Mouse (Mus musculus): ENCODE data around the gene Rp2. TPM values are rescaled to one million over a fixed set of nuclear protein-coding genes. Genes with fewer than 3 reads are reported as not detected.

The Rp2 gene
- total RNA-seq (2023) = 62.8 and 62.9 TPM in 2 replicates

DNA sequence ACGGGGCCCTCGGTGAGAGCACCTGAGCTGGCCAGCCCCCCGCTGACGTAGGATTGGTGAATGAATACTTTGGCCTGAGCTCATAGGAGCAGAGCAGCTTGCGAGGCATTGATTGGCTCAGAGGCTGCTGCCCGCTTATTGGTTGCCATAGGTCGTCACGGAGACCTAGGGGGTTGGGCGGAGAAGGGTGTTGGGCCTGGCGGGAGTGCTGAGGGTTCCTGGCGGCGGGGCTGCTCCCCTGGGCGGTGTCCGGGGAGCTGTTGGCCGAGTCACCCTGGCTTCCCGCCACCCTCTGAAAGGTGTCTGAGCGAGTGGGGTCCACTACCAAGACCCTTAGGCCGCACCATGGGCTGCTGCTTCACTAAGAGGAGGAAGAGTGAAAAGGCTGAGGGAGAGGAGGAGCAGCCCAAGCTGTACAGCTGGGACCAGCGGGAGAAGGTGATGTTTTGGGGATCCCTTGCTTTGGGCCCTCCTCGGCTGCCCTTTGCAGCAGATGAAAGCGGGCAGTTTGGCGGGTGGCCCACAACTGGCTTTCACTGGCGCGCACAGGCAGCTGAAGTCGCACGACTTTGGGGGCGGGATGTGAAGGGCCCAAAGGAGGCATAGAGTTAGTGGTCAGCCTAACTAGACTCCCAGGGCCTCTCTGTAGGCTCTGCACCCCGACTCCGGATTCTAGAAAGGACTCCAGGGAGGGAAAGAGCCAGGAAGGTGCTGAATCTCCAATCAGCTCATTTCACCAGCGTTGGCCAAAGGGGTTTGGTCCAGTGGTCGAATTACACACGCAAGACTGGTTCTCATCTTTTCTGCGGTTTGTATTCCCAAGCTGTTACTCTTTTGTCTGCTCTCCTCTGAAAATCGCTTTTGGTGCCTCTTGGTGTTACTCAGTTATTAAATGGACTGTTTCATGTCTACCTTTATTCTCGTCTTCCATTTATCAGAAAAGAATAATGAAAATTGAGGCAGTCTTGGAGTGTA, at the start of gene Rp2:
TSS of gene Rp2 (plus strand) at position 91 of the 975 bp plus-strand sequence.

DNA sequence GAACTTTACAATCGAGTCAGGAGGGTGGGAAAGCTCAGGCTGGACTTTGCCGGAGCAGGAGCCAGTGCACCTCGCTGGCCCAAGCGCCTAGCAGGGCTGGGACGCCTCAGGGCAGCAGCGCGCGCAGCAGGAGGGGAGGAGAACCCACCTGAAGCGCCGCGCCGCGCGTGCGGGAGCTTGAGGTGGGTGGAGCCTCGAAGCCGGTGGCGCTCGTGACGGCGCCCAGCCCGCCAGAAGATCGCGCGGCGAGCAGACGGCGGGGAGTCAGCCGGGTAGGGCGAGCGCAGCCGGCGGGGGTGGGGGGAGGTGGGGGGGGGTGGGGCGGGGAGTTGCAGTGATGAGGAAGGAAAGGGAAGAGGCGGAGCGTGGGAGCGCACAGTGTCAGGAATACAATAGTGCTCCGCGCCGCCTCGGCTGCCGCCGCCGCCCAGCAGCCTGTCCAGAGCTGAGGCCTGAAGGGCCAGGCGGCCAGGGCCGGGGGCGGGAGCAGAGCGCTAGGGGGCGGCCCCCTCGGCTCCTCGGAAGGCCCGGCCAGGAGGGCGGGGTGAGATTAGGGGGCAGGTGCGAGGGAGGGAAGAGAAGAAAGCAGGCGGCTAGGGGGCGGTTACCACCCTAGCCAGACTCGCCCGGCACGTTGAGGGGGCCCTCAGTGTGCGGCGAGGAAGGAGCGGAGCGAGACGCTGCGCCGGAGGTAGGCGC, 61.0 kb downstream of the Rp2 start, which contains the start of gene Jade3:
TSS of gene Jade3 (plus strand) at position 549 of the 699 bp plus-strand sequence.

Other genes with a start within 250 kb of the Rp2 start
- gene Slc9a7, start 72.7 kb upstream of the Rp2 start, total RNA-seq (2023) = 3.0 and 5.4 TPM in 2 replicates
- gene Jade3, start 61.2 kb downstream of the Rp2 start, total RNA-seq (2023) = 1.7 and 2.0 TPM in 2 replicates
- gene Rgn, start 185.3 kb downstream of the Rp2 start, total RNA-seq (2023) = not detected in 2 replicates